Mouse (Mus musculus) olfactory bulb, adult 2 months (tissue): ENCODE results near the gene Bud13. TPM values are rescaled to one million over a fixed set of nuclear protein-coding genes. Genes with fewer than 3 reads are reported as not detected.
"Not testable (repeated sequence)": the region's sequence is repeated elsewhere in the genome, so short reads cannot be mapped to it uniquely, and the experiment has no call there.

ENCODE experiments used
- H3K27ac ChIP-seq: fragments of 200-500 bp; 2 replicates; pipeline ENCODE4 v1.5.1; 2012; ENCODE audit warnings: low read depth, low read length; ENCODE audit not compliant: insufficient read depth
- H3K4me1 ChIP-seq: fragments of 200-500 bp; 2 replicates; pipeline ENCODE4 v1.6.1; 2012; ENCODE audit warnings: low read length; ENCODE audit not compliant: control insufficient read depth, insufficient read depth
- H3K4me3 ChIP-seq: fragments of 200-500 bp; 2 replicates; pipeline ENCODE4 v1.5.1; 2012; ENCODE audit warnings: mild to moderate bottlenecking, low read depth, low read length, moderate library complexity; ENCODE audit not compliant: insufficient read depth
- CTCF ChIP-seq: fragments of 200-500 bp; IDR thresholded peaks from 2 replicates; pipeline ENCODE4 v1.5.1; 2012; ENCODE audit warnings: low read depth, mild to moderate bottlenecking, low read length, moderate library complexity; ENCODE audit not compliant: insufficient read depth
- POLR2A ChIP-seq: fragments of 200-500 bp; IDR thresholded peaks from 2 replicates; pipeline ENCODE4 v1.6.1; 2012; ENCODE audit warnings: mild to moderate bottlenecking, low read depth, low read length, moderate library complexity; ENCODE audit not compliant: insufficient read depth
- WGBS: fragments of 180-500 bp; shearing (Covaris S2); methylation state at CpG from one replicate; pipeline ENCODE4 v1.1.7; 2018; 5-methylcytosine and 5-hydroxymethylcytosine counted together
- polyA plus RNA-seq: library from polyadenylated mRNA; stranded (reverse); fragments of >200 nt; gene quantifications from 2 replicates; pipeline ENCODE4 v1.2.4, GENCODE M21; 2012; ENCODE audit warnings: low replicate concordance; ENCODE audit not compliant: missing spikeins, insufficient read depth, insufficient read length

Bud13 gene
- polyA plus RNA-seq, 1 experiment, result not detected

- no peak overlapping the region for H3K27ac ChIP-seq
- WGBS, result 48% methylated on average over 8 of the region's 8 CpGs
- no peak for TF ChIP-seq POLR2A
- TF ChIP-seq CTCF, result no peak
- H3K4me3 ChIP-seq, result no peak overlapping the region
- peaks cover 18% of the 10 kb centered on the region for H3K4me1 ChIP-seq
Observed at GRCm38 (mm10) chr9:46316909-46317308, 34.1 kb downstream of the Bud13 start.

DNA sequence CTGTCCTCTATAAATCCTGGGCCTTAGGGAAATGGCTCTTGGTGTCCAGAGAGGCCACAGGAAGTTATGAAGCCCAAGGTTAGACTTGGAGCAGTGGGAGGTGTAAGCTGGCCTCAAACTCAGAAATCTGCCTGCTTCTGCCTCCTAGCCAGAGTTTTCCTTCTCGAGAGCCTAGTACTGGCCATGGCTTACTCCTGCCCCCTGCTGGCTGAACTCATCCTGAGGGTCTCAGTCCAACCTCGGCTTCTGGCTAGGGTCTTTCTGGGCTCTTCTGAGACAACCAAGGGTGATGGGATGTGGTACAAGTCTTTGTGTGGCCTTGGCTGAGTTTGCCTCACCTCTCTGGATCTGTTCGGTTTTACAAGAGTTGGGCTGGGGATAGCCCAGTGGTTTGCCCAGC is 35.1 kb downstream of the Bud13 start:
- TF ChIP-seq CTCF, result no peak
- no peak for TF ChIP-seq POLR2A
- Histone ChIP-seq H3K4me1 (peaks cover 18% of the 10 kb centered on the region), H3K27ac (no peak overlapping the region), H3K4me3 (no peak overlapping the region)
- 98% methylated on average over 3 of the region's 3 CpGs for WGBS

DNA sequence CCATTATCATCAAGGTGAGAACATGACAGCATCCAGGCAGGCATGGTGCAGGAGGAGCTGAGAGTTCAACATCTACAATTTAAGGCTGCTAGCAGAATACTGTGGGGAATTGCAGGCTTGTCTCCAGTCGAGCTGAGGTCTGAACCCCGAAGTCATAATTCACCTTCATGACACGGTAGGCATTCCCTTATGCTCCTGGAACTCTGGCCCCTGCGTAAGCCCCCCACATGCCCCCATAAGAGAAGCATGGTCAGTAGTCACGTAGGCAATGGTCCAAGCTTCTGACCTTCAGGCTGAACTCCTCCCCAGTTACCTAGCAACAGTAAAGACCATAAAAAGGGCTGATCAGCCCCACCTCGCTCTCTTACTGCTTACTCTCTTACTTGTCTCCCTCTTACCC is 37.1 kb downstream of the Bud13 start, which contains the start of gene 4931429L15Rik:
TSS of gene 4931429L15Rik (minus strand) at position 101 of the 400 bp plus-strand sequence.
- peaks cover 18% of the 10 kb centered on the region for H3K4me1 ChIP-seq
- not testable (repeated sequence) for H3K4me3 ChIP-seq, H3K27ac ChIP-seq
- WGBS, result 97% methylated on average over 6 of the region's 6 CpGs

DNA sequence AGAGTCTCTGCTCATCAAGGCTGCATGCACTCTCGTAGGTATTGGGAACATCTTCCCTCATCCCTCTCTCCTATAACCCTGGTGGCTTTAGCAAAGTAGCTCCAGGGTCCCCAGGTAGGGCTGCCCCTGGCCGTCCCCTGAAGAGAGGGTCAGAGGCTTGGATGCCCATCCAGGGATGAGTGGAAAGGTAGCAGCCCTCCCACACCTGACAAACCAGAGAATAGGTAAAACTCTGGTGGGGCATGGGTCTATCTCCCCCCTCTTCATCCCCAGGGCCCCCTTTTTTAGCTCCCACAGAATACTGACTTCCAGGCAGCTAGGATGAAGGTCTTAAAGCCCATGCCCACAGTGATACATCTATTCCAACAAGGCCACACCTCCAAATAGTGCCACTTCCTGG is 37.7 kb downstream of the Bud13 start:
- TF ChIP-seq CTCF, result no peak
- TF ChIP-seq POLR2A, result no peak
- H3K27ac ChIP-seq, result no peak overlapping the region
- whole genome bisulfite sequencing, result 95% methylated on average over 2 of the region's 2 CpGs
- H3K4me1 ChIP-seq, result peaks cover 14% of the 10 kb centered on the region
- no peak overlapping the region for H3K4me3 ChIP-seq

GRCm38 (mm10) chr9:46326694-46327405 is 44.0 kb downstream of the Bud13 start:
- no peak for TF ChIP-seq POLR2A
- TF ChIP-seq CTCF, result no peak
- H3K4me3 ChIP-seq, result no peak overlapping the region
- no peak overlapping the region for H3K27ac ChIP-seq
- peaks cover 15% of the 10 kb centered on the region for H3K4me1 ChIP-seq
- 92% methylated on average over 11 of the region's 11 CpGs for WGBS

- Histone ChIP-seq H3K27ac (no peak overlapping the region), H3K4me3 (no peak overlapping the region), H3K4me1 (peaks cover 15% of the 10 kb centered on the region)
- TF ChIP-seq POLR2A, result no peak
- peak; percentile 24; the same call in 1 of the 2 replicates for TF ChIP-seq CTCF
- WGBS, result 55% methylated on average over 25 of the region's 25 CpGs
Observed at GRCm38 (mm10) chr9:46327706-46328571, 45.1 kb downstream of the Bud13 start.

DNA sequence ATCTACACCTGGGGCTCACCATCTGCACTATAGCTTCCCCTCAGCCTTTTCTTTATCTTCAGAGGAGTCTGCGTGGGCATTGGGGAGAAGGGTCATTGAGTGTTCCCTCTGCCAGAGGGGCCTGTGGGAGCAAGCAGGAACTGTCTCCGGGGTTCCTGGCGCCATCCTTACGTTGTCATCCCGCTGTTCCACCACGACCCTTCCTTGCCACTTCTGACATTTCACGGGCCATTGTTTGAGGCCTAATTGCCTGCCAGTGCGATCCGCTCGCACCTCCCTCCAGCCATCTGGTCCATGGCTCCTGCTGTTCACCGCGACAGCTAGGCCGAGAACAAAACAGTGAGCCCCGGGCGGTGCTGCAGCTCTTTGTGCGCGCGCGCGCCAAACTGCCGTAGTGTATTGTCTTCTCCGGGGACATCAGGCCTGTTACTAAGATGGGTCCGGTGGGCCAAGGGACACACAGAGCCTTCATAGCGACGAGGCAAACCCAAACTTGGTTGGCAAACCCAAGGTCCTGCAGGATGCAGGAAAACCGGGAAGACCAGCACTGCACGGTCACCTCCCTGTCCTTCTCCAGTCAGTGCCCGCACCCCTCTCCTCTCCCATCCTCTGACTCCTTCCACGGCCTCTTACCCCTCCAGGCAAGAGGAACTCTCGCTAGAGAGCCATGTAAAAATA is 45.9 kb downstream of the Bud13 start:
- no peak for TF ChIP-seq POLR2A
- no peak for TF ChIP-seq CTCF
- Histone ChIP-seq H3K4me1 (peaks cover 15% of the 10 kb centered on the region), H3K27ac (no peak overlapping the region), H3K4me3 (peak overlapping the region; percentile 6; the same call in 1 of the 2 replicates)
- WGBS, result 13% methylated on average over 30 of the region's 30 CpGs

DNA sequence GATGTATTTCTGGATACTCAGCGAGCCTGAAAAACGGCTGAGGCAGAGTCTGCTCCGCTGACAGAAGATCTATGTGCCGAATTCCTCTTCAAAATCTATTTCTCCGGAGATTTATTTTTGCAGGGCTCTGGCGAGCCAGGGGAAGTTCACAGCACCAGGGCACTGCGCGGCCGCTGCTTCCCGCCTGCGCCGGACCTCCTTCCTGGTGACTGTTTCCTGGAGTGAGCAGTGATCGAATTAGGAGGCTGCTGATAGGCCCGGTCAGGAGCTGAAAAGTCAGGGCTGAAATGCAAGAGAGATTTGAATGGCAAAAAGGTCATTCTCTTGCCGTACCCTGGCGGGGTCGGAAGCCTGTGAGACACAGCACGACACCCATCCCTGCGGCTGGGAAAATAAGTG is 46.4 kb downstream of the Bud13 start:
- TF ChIP-seq POLR2A (no peak), CTCF (no peak)
- H3K4me1 ChIP-seq, result peaks cover 15% of the 10 kb centered on the region
- H3K27ac ChIP-seq, result no peak overlapping the region
- H3K4me3 ChIP-seq, result peak overlapping the region; percentile 6; the same call in 1 of the 2 replicates
- WGBS, result 42% methylated on average over 19 of the region's 19 CpGs
